Mouse (Mus musculus) right cerebral cortex, postnatal 4 days (tissue): ENCODE data around the gene Prok2.

Experiments
- DNase-seq: peaks from one replicate; pipeline ENCODE4 v3.0.0-alpha.2; 2022

Gene Prok2

DNA sequence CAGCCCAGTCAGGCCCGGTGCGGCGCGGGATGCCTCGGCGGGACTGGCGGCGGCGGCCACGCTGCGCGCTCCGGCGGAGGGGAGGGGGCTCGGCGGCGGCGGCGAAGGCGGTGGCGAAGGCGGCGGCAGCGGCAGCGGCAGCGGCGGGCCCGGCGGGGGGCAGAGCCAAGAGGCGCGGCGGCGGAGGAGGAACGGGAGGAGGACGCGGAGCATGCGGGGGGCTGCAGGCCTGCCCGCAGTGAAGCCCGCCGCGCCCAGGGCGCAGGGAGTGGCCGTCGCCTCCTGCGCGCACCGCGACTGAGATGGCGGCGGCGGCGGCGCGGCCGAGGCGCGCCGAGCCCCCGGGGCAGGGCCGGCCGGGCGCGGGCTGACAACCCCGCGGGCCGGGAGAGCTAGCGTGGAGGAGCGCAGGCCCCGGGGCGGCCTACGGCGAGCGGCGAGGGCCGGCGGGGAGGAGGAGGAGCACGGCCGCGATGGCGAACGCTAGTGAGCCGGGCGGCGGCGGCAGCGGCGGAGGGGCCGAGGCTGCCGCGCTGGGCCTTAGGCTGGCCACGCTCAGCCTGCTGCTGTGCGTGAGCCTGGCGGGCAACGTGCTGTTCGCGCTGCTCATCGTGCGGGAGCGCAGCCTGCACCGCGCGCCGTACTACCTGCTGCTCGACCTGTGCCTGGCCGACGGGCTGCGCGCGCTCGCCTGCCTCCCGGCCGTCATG, 33.8 kb downstream of the Prok2 start, which contains the start of gene Gpr27:
TSS of gene Gpr27 (plus strand) at position 474 of the 710 bp plus-strand sequence.
- DNase-seq, result peak; percentile 65

DNA sequence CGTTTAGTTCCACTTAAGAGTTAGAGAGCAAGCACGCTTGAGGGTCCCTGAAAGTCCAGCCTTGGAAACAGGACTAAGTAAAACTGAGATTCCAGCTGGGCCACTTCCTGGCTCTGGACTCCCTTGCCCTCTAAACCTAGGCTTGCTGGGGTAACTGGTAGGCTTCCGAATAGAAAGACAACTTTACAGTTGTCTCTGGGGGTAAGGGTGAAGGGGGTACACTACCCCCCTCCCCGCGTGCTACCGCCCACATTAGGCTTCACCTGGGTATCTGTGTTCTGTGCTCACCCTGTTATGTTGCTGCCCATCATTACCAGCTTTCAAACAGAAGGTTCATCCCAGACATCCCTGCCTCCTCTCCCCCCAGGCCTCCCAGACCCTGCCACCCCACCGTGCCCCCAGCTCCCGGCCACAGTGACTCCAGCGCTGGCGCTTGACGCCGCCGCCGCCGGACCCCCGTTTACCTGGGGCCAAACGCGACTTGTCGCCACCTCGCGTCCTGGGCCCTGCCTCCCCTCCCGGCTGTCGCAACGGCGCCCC, 34.5 kb downstream of the Prok2 start:
- no peak for DNase-seq

DNA sequence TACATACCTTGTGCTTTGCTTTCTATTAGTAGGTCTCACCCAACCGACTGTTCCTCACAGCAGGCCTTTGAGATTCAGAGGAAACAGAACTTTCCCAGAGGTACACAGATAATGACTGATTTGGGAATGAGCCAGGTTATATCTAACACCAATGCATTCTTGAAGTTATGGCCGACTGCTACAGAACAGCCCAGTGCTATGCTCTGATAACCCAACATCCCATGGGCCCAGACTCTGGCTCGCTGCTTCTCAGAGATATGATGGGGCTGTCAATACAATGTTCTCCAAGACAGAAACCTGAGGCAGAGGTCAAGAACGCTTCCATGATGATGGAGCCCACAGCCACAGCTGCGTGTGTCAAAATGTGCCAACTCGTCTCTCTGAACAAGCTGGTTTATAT, 37.7 kb downstream of the Prok2 start:
- no peak for DNase-seq

DNA sequence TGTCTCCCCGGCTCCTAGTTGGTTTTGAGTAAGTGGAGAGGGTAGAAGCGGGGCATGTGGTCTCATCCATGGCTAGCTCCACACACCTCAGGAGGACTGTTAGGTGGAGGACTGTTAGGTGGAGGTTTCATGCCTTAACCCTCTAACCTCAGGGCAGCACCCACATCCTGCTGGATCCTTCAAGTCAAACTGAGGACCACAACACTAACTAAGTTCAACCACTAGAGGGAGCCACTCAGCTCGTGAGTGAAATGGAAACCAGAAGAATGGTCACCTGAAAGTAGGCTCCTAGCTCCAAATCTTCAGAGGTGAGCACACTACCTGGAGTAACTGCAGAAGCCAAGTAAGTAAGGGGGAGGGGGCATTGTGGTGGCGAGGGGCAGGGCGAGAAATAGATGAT, 41.3 kb downstream of the Prok2 start:
- no peak for DNase-seq

DNA sequence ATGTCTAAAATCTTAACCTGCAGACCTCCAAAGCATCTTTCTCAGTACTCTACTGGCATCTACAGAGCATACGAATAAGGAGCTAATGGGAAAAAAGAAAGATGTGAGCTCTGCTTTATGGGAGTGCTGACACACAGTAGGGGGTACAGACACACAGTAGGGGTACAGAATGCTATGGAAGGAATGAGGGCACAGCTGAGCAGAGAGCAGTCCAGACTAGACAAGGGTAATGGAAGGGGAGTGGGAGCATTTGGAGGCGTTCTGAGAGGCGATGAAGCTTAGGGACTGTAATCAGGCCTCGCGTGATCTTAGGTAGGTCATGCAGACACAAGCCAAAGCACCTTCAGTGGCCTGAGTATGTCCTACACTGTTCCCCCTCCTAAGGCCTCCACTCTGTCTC, 42.2 kb downstream of the Prok2 start:
- no peak for DNase-seq

DNA sequence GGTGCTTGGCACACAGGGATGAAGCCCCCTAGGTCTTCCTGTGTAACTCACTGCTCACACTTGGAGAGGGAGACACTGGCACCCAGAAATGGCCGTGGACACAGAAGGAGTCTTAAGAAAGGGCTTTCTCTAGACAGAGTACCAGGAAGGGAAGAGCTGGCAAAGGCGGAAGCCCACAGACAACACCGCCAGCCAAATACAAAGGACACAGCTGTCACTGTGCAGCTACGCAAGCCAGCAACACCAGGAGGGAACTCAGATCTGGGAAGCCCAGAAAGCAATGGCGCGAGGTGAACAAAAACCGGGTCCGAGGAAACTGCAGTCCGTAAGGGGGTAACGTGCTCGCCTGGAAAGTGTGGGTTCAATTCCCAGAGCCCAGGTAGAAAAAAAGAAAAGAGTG, 48.1 kb downstream of the Prok2 start:
- DNase-seq, result no peak

DNA sequence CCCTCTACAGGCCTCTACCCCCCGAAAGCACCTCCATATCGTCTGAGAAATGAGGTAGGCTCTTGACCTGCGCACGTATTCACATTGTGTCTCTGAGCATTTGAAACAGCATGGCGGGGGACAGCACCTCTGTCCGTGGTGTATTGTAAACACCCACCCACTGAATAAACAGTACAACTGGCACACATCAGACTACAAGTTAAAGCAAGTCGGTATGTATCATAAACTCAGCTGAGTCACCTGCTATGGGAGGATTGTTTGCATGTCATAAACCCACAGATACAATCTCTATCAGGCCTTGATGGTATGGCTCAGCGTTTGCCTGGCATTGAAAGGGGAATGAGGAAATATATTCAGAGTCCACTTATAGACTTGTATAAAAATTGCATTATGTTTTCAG, 48.9 kb downstream of the Prok2 start:
- DNase-seq, result no peak

DNA sequence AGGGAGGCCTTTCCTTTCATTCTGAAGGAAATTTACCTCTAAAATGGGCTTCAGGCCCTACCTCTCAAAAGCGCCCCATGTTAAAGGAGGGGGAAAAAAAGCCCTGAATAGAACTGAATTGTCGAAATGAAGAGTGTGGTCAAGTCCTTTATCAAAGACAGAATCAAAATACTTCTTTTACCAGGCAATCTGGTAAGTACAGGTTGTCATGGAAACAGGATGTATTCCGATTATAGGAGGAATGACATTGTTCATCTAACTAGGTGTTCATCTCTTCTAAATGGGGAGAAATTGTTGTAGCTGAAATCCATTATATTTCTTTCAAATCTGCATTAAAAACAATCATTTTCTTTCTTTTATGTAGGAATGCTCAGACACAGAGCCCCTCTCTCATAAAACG, 51.7 kb downstream of the Prok2 start:
- no peak for DNase-seq

DNA sequence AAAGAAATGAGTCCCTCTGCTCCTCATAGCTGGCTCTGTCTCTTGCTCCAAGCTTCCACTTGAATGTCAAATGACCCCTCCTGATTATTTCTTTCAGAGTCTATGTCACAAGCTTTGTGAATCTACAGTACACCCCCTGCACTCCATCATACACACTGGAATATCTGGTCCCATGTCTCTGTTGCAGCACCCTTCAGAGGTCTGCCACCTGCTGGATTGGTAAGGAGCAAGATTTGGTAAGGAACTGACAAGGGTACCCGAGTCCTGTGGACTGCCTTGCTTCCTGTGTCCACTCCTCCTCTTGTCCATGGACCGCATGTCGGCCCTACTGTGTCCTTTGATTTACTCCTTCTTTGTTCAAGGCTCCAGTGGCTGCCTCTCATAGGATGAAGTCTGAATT, 54.4 kb downstream of the Prok2 start:
- DNase-seq, result no peak

DNA sequence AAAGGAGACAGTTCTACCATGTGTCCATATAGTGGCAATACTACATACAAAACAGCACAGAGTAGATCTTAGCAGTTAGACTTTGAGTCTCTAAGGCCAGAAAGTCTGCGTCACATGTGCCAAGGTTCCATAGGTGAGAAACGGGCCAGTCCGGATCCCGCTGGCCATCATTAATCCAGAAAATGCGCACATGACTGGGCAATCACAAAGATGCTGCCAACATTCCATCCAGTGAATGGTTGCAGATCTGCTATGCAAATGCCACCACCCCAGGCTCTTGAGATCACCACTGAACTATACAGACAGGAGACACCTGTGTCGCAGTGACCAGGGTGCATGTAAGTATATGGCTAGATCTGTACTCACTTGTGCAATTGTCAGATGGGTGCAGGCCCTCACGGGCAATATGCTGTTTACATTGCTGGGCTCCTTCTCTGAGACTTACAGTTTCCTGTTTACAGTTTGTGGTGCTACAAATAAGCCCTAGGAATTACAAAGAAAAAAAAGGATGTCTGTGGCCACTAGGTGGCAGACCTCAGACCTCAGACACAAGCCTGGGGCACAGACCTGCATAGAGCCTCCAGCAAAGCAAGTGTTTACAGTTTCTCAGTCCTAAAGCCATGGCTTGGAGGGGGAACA, 55.6 kb downstream of the Prok2 start:
- DNase-seq, result peak; percentile 58

DNA sequence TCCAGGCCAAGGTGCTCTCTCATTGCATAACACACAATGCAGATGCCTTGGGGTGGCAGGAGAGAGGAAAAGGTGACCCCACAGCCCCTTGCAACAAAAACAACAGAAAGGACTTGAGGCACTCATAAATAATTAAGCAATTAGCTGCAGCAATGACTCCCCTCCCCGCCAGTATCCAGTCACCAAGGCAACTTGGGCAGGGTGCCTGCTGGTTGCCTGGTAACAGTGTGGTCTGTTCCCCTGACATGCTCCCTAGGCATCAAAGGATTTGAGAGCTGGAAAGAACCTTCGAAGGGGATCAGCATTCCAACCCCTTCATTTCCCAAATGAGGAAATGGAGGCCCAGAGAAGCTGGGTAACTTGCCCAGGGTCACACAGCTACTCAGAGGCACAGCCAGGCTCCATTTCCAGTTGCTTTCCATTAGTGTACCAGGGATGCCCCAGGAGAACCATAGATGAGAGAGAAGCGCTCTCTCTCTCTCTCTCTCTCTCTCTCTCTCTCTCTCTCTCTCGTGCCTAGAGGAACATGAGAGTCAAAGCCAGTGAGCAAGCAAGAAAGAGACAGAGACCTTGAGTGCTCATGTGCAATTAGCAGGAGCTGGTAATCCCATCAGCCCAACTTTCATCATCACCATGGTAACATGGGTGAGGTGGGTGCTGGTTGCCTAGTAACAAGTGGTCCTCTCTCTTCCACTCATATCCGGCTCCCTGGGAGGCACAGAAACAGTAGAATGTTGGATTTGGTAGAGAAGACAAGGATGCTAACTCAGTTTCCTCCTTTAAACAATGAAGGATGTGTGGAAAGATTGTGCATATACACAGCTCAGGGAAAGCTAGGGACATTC, 56.5 kb downstream of the Prok2 start:
- DNase-seq, result peak; percentile 85

DNA sequence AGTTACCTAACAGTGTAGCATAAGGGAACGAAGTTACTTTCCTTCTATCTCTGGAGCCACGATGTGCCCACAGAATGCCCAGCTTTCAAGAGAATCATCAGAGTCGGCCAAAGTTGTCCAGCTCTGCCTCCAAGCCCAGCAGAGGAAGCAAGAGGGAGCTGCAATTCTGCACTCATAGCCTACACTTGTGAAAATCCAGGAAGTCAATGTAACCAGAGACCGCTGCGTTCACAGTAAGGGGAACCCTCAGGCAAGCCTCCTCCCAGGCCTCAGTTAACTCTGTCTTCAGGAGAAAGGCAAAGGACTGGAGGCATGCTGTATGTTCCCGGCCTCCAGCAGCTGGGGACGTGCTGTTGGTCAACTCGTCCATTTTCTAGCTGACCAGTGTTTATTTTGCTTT, 58.9 kb downstream of the Prok2 start:
- DNase-seq, result no peak

DNA sequence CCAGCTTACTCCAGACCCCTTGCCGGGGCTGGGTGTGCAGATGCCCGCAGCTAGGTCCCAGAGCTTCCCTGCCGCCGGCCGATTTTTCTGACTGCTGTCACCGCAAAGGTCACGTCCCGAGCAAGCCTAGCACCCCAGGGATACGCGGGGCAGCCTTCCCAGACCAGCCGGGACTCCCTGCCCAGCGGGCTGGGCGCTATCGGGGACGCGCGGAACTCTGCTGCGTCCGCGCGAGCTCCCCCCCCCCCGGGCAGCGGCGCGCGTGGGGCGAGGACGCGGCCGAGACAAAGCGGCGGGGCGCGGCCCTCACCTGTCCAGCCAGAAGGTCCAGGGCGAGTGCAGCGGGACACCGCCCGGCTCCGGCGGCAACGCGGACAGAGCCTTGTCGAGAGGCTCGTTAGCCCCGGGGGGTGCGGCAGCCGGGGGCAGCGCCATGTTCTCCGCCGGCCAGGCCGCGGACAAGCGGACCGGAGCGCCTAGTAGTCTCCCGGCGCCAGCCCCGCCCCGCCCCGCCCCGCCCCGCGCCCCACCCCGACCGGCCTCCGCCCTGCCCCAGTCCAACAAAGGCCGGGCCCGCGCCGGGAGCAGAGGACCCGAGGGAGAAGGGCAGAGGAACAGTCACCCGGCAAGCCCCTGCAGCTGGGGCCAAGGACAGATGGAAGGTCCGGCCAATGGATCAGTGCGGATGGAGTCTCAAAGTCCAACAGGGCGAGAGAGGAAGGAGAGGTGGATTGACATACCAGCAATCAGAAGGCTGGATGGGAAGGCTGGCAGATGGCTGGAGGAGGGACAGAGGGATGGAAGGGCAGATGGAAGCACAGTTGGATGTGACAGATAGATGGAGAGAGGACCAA, 59.6 kb downstream of the Prok2 start, which contains the start of the genes Eif4e3 and Gm20696:
TSS of gene Eif4e3 (minus strand) at position 454 of the 854 bp plus-strand sequence.
TSS of gene Gm20696 (minus strand) at position 480 of the 854 bp plus-strand sequence.
- peak; percentile 38 for DNase-seq

DNA sequence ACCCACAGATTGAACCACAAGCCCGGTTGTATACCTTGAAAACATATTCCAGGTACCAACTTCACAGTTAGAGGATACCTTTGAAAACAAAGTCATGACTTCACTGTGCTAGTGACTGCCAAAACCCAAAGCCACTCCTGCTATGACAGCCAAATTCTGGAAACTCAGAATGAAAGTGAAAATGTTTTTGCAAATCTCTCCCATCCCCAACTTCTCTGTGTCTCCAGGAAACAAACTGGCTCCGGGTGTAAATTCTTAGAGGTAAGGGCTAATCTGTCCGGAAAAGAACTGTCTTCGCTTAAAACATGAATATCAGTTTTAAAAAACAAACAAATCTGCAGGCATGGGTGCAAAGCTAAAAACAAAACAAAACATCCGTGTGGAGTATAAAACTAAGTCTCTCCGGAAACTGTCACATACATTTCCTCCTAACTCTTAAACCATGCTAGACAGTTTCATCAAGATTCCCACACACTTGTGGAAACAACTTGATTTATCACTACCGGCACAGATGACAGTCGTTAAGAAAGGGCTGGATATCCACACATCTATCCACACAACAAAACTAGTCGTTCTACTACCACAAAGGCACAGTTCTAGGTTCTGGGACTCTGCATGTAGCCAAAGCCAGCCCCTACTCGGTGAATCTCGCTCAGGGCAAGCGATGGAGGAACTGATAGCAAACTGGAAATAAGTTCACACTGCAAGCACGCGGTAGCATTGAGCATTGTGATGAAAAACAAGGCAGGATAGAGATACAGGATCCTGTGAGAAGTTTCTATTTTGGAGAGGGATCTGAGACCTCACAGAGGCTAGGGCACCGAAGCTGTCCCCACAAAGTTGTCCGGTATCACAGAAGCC, 60.5 kb downstream of the Prok2 start:
- DNase-seq, result no peak

DNA sequence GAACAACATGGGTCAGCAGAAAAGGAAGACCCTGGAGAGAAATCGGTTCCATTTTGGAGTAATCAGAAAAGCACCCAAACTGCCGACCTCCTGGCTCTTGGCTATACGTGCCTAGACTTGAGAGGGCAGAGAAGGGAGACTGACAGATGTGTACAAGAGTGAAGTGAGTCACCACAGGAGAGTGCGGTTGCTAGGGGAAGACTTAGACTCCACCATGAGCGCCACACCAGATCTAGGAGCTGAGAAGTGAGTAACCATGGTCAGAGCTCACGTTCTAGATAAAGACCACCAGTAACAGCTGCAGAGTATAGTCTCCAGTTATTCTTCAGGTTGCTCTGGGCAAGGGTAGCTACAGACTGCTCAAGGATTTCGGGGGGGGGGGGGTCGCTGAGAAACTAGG, 63.0 kb downstream of the Prok2 start:
- DNase-seq, result no peak
